Comparison of ENCODE assay signal across 10 mouse cellular contexts in genomic region chr8:26804901-26805341, GRCm38 (mm10).
A peak's percentile ranks its signal among the peaks of the same experiment; 100 is the strongest.
DNase-seq lines count a peak whose midpoint lies in the region; ATAC-seq lines count a peak whose summit lies in the region.
"Had no signal": no experiment of that assay in that cellular context is flagged by ENCODE, and none has a peak within 500 bp of the region (broad histone marks: within the 10 kb centered on the region; RNA-seq: fewer than 3 reads in every experiment).

No protein-coding gene starts in this region.

- intact Hi-C loops in heart, postnatal 25 days (cut with DNase I) = loop anchor here (5.0 kb wide), 1 partner anchor 77 kb away; no protein-coding TSS in a partner anchor

- peak overlapping the region; percentile 21; the same call in 1 of the 2 replicates for H3K4me2 ChIP-seq in lung, embryonic 15.5 days

- peak; percentile 71 for ATAC-seq in lung, embryonic 15.5 days (ENCODE audit: borderline replicate concordance, extremely low read depth, low FRiP score, low TSS enrichment)
- ATAC-seq in megakaryocyte-erythroid progenitor cell, adult 5-6 weeks (replicated peaks; ENCODE audit: low FRiP score, low TSS enrichment, poor library complexity, severe bottlenecking) = no peak

- no peak overlapping the region for H3K9ac ChIP-seq in lung, embryonic 15.5 days

- no peaks in the 10 kb centered on the region for H3K9me3 ChIP-seq in heart, embryonic 10.5 days
- H3K9me3 ChIP-seq in lung, embryonic 15.5 days = no peaks in the 10 kb centered on the region
- H3K9me3 ChIP-seq: megakaryocyte, embryonic 14.5 days had no signal

- peaks cover 47% of the 10 kb centered on the region for H3K4me1 ChIP-seq in heart, embryonic 10.5 days
- H3K4me1 ChIP-seq in lung, embryonic 15.5 days = peaks cover 44% of the 10 kb centered on the region

- H3K27me3 ChIP-seq in heart, embryonic 10.5 days (ENCODE audit: insufficient read depth, poor library complexity, severe bottlenecking) = peaks cover 31% of the 10 kb centered on the region
- H3K27me3 ChIP-seq in lung, embryonic 15.5 days = peaks cover 69% of the 10 kb centered on the region

- DNase-seq in heart, embryonic 10.5 days (ENCODE audit: low spot score) = no peak
- no peak for DNase-seq in heart, postnatal 25 days (ENCODE audit: low spot score)
- peak; percentile 19 for DNase-seq in urinary bladder, adult 2 months (ENCODE audit: low spot score)
- DNase-seq in urinary bladder, postnatal 36 days (ENCODE audit: low spot score in 2 of 2) = no peak
- DNase-seq in layer of hippocampus, adult 9-10 months (ENCODE audit: low spot score) = no peak
- DNase-seq in thymus, postnatal 4 days = no peak
- DNase-seq: cerebellum, postnatal 25 days had no signal

- H3K27ac ChIP-seq in heart, embryonic 10.5 days = peak overlapping the region; percentile 47; the same call in 1 of the 2 replicates
- peak overlapping the region; percentile 56 for H3K27ac ChIP-seq in lung, embryonic 15.5 days

- 37% methylated on average over 7 of the region's 7 CpGs for WGBS in heart, embryonic 10.5 days
- 15% methylated on average over 7 of the region's 7 CpGs for WGBS in lung, embryonic 15.5 days

- H3K36me3 ChIP-seq in heart, embryonic 10.5 days = no peaks in the 10 kb centered on the region
- no peaks in the 10 kb centered on the region for H3K36me3 ChIP-seq in lung, embryonic 15.5 days

- no peak overlapping the region for H3K4me3 ChIP-seq in heart, embryonic 10.5 days
- H3K4me3 ChIP-seq in lung, embryonic 15.5 days = no peak overlapping the region
